Mouse (Mus musculus): ENCODE data around the gene Vmn1r152. TPM values are rescaled to one million over a fixed set of nuclear protein-coding genes. Genes with fewer than 3 reads are reported as not detected.

Vmn1r152 gene
- polyA plus RNA-seq (2012; ENCODE audit: low replicate concordance), result not detected in 2 replicates

GRCm38 (mm10) chr7:22522667-22523066 lies at the start of gene Vmn1r152:
Vmn1r152 (plus strand) TSS chr7:22522967.

GRCm38 (mm10) chr7:22499578-22499977 lies 23.2 kb upstream of the Vmn1r152 start, which contains the start of gene Vmn1r151:
Vmn1r151 (minus strand) TSS chr7:22499678.

GRCm38 (mm10) chr7:22534787-22535186 lies 12.0 kb downstream of the Vmn1r152 start, which contains the start of gene Gm8677:
Gm8677 (minus strand) TSS chr7:22534887.

GRCm38 (mm10) chr7:22565243-22565642 lies 42.5 kb downstream of the Vmn1r152 start, which contains the start of gene Gm4201:
Gm4201 (minus strand) TSS chr7:22565343.

Other genes starting within 250 kb of the Vmn1r152 start
- not detected in 2 replicates for gene Gm4187, start 193.2 kb upstream of the Vmn1r152 start, polyA plus RNA-seq (2012; ENCODE audit: low replicate concordance)
- gene Gm8660, start 151.9 kb upstream of the Vmn1r152 start, polyA plus RNA-seq (2012; ENCODE audit: low replicate concordance), result not detected in 2 replicates
- gene Vmn1r148, start 109.4 kb upstream of the Vmn1r152 start, polyA plus RNA-seq (2012; ENCODE audit: low replicate concordance), result not detected in 2 replicates
- gene Vmn1r149, start 84.7 kb upstream of the Vmn1r152 start, polyA plus RNA-seq (2012; ENCODE audit: low replicate concordance), result not detected in 2 replicates
- not detected in 2 replicates for gene Gm10665, start 58.9 kb upstream of the Vmn1r152 start, polyA plus RNA-seq (2012; ENCODE audit: low replicate concordance)
- gene Vmn1r151, start 23.3 kb upstream of the Vmn1r152 start, polyA plus RNA-seq (2012; ENCODE audit: low replicate concordance), result not detected in 2 replicates
- gene Gm8677, start 11.9 kb downstream of the Vmn1r152 start, polyA plus RNA-seq (2012; ENCODE audit: low replicate concordance), result not detected in 2 replicates
- not detected in 2 replicates for gene Gm4201, start 42.4 kb downstream of the Vmn1r152 start, polyA plus RNA-seq (2012; ENCODE audit: low replicate concordance)
- gene Gm4565, start 65.2 kb downstream of the Vmn1r152 start, polyA plus RNA-seq (2012; ENCODE audit: low replicate concordance), result not detected in 2 replicates
- gene Vmn1r155, start 135.1 kb downstream of the Vmn1r152 start, polyA plus RNA-seq (2012; ENCODE audit: low replicate concordance), result not detected in 2 replicates
- gene Gm8693, start 169.3 kb downstream of the Vmn1r152 start, polyA plus RNA-seq (2012; ENCODE audit: low replicate concordance), result not detected in 2 replicates
- gene Gm4567, start 196.7 kb downstream of the Vmn1r152 start, polyA plus RNA-seq (2012; ENCODE audit: low replicate concordance), result not detected in 2 replicates
- gene Vmn1r157, start 238.7 kb downstream of the Vmn1r152 start, polyA plus RNA-seq (2012; ENCODE audit: low replicate concordance), result not detected in 2 replicates